Mouse (Mus musculus): ENCODE results near the gene Pla2r1. TPM values are rescaled to one million over a fixed set of nuclear protein-coding genes. Genes with fewer than 3 reads are reported as not detected.

Pla2r1 gene
- polyA plus RNA-seq, 1 experiment from 2014 or later, result 1.1 TPM

DNA sequence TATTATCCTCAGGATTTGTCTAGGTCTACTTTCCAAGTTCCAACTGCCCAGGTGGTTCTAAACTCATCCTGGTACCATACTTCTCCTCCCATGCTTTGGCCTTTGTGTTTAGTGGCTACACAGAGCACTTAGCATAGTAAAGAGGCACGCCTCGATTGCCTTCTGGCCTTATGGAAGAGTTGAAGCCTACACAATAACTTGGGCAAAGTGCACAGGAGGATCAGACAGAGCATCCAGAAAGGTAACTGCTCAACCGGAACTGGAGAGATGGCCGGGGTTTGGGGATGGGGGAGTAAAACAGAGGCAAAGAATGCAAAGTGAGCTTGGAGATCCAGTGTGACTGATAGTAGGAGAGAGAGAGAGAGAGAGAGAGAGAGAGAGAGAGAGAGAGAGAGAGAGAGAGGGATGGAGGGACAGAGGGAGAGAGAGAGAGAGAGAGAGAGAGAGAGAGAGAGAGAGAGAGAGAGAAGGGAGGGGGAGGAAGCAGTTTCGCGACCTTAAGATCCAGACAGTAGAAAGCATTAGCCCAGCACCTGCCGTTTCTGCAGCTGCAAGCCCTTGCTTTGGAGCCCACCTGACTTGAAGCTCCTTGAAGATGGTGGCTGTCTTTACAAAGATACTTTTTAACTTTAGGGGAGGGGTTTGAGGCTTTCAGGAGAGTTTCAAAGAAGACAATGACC is 168.9 kb downstream of the Pla2r1 start:
- DNase-seq (ENCODE audit: low spot score) (no peak), ATAC-seq (ENCODE audit: insufficient number of reproducible peaks, low FRiP score, low TSS enrichment, low read depth) (no peak)
- H3K4me2 ChIP-seq (ENCODE audit: low read depth, severe bottlenecking), result no peak overlapping the region
- 42% methylated on average over 7 of the region's 7 CpGs for WGBS
- H3K4me1 ChIP-seq (ENCODE audit: control insufficient read depth, insufficient read depth, low read length), result peaks cover 7% of the 10 kb centered on the region; the same call in 1 of the 2 replicates
- H3K27me3 ChIP-seq (ENCODE audit: control insufficient read depth, insufficient read depth, low read length), result no peaks in the 10 kb centered on the region
- no peak overlapping the region for H3K4me3 ChIP-seq (ENCODE audit: low read depth, low read length)
- H3K9ac ChIP-seq (ENCODE audit: low read length), result no peak overlapping the region
- H3K9me3 ChIP-seq (ENCODE audit: control insufficient read depth, low read length), result no peaks in the 10 kb centered on the region
- H3K36me3 ChIP-seq (ENCODE audit: control insufficient read depth, insufficient read depth, low read length), result no peaks in the 10 kb centered on the region
- H3K27ac ChIP-seq (replicated peaks; ENCODE audit: low read depth, low read length), result no peak overlapping the region

DNA sequence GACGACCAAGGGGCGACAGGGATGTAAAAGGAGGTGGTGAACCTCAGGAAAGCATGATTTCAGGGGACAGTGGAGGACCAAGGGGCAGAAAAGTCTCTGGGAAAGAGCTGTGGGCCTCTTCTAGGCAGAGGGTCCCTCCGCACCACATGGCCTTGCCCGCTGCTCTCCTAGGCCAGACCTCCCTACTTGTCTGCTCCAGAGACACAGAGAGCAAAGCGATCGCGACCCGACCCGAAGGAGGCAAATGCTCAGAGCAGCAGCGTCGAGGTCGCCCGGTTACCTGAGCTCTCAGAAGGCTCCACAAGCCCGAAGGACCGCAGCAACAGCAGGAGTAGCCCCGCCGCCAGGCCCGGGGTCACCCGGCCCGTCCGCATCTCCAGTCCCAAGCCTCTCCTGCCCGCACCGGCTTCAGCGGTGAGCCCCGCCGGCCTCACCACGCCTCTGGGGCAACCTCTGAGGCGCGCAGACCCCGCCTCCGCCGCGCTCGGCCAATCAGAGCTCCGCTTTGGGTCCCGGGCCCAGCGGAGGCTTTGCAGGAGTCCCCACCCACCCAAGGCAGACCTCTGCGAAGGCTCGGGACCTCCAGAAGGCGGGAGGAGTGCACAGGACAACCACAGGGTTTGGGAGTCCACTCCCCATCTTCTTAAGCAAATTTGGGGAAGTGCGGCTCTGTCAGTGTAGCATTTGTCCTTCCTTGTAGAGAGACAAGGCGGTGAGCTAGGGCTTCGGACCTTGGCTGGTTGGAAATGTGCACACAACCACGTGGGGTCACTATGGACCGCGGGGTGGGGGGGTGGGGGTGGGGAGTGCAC is 170.0 kb downstream of the Pla2r1 start, which contains the start of gene Ly75:
Gene Ly75, minus strand, starts transcription at position 446 of the 812 bp plus-strand sequence.
- peak within 1 kb of the TSS; percentile 73 for H3K9ac ChIP-seq (ENCODE audit: low read length)
- H3K4me3 ChIP-seq (ENCODE audit: low read depth, low read length), result peak within 1 kb of the TSS; percentile 54
- H3K27me3 ChIP-seq (ENCODE audit: control insufficient read depth, insufficient read depth, low read length), result no peaks in the 10 kb centered on the region
- H3K9me3 ChIP-seq (ENCODE audit: control insufficient read depth, low read length), result no peaks in the 10 kb centered on the region
- DNase-seq (ENCODE audit: low spot score) (peak; percentile 93), ATAC-seq (ENCODE audit: insufficient number of reproducible peaks, low FRiP score, low TSS enrichment, low read depth) (peak; percentile 96)
- peaks cover 7% of the 10 kb centered on the region; the same call in 1 of the 2 replicates for H3K4me1 ChIP-seq (ENCODE audit: control insufficient read depth, insufficient read depth, low read length)
- H3K36me3 ChIP-seq (ENCODE audit: control insufficient read depth, insufficient read depth, low read length), result no peaks in the 10 kb centered on the region
- WGBS, result under 1% methylated on average over 46 of the region's 46 CpGs
- peak within 1 kb of the TSS; percentile 79 for H3K4me2 ChIP-seq (ENCODE audit: low read depth, severe bottlenecking)
- H3K27ac ChIP-seq (replicated peaks; ENCODE audit: low read depth, low read length), result no peak within 1 kb of the TSS

DNA sequence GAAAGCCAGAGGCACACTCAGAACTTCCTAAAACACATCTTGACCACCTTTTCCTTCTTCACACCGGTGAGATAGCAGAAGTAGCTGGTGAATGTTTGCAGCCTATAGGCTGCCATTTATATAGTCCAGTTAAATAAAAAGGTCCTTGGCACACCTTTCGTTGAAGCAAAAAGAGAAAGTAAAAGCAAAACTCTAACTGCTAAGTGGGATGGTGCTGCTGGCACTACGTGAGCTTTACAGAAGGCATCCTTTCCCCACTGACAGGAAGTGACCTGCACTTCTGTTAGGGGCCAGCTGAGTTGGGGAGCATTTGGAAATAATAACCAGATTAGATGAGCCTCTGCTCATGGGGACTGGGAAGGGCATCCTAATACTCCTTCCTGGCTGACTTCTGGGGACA is 170.8 kb downstream of the Pla2r1 start:
- no peaks in the 10 kb centered on the region for H3K9me3 ChIP-seq (ENCODE audit: control insufficient read depth, low read length)
- H3K27ac ChIP-seq (replicated peaks; ENCODE audit: low read depth, low read length), result no peak overlapping the region
- 57% methylated on average over 3 of the region's 3 CpGs for WGBS
- H3K4me3 ChIP-seq (ENCODE audit: low read depth, low read length), result peak overlapping the region; percentile 54
- H3K36me3 ChIP-seq (ENCODE audit: control insufficient read depth, insufficient read depth, low read length), result no peaks in the 10 kb centered on the region
- H3K4me2 ChIP-seq (ENCODE audit: low read depth, severe bottlenecking), result peak overlapping the region; percentile 79
- peaks cover 7% of the 10 kb centered on the region; the same call in 1 of the 2 replicates for H3K4me1 ChIP-seq (ENCODE audit: control insufficient read depth, insufficient read depth, low read length)
- H3K27me3 ChIP-seq (ENCODE audit: control insufficient read depth, insufficient read depth, low read length), result no peaks in the 10 kb centered on the region
- ATAC-seq (ENCODE audit: insufficient number of reproducible peaks, low FRiP score, low TSS enrichment, low read depth) (no peak), DNase-seq (ENCODE audit: low spot score) (no peak)
- no peak overlapping the region for H3K9ac ChIP-seq (ENCODE audit: low read length)

DNA sequence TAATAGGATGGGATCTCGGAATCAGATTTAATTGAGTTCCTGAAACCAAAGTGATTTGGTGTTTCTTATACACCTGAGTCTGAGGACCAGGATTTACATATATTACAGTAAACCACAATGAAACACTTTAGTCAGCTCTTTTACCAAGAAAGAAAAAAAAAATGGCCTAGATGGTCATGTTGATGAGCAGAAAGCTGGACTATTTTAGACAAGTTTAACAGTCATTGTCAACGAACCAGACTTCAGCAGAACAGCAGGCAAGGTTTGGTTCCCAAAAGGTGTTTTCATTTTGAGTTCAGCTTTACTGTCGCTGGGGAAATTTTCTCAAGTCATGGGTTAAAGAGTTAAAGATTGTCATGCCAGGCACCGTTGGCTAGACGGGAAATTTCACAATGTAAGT is 175.8 kb downstream of the Pla2r1 start:
- DNase-seq (ENCODE audit: low spot score) (no peak), ATAC-seq (ENCODE audit: insufficient number of reproducible peaks, low FRiP score, low TSS enrichment, low read depth) (no peak)
- WGBS, result 88% methylated on average over 5 of the region's 5 CpGs
- H3K27ac ChIP-seq (replicated peaks; ENCODE audit: low read depth, low read length), result no peak overlapping the region
- no peaks in the 10 kb centered on the region for H3K27me3 ChIP-seq (ENCODE audit: control insufficient read depth, insufficient read depth, low read length)
- no peak overlapping the region for H3K4me3 ChIP-seq (ENCODE audit: low read depth, low read length)
- H3K4me1 ChIP-seq (ENCODE audit: control insufficient read depth, insufficient read depth, low read length), result peaks cover 1% of the 10 kb centered on the region; the same call in 1 of the 2 replicates
- no peaks in the 10 kb centered on the region for H3K36me3 ChIP-seq (ENCODE audit: control insufficient read depth, insufficient read depth, low read length)
- no peak overlapping the region for H3K9ac ChIP-seq (ENCODE audit: low read length)
- H3K4me2 ChIP-seq (ENCODE audit: low read depth, severe bottlenecking), result no peak overlapping the region
- H3K9me3 ChIP-seq (ENCODE audit: control insufficient read depth, low read length), result no peaks in the 10 kb centered on the region

DNA sequence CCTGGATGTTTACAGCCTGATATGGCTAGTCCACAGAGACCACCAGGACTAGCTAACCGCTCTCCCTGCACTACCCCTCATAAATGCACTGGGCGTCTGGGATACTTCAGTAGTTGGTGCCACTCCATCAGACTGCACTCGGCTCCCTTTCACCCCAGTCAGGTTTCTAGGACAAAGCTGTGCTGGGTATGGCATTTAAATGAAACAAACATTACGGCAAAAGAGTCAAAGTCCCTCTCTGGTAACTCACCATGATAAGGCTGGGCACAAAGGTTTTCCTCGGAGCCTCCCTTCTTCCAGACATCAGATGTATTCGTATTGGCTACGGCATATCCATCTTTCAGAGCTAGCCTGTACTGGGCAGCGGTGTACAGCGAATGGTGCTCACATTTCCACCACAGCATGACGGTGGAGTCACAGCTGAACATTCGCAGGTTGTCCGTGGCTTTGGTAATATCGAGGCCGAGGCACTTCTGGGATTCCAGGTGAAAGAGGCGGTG is 177.4 kb downstream of the Pla2r1 start:
- H3K4me2 ChIP-seq (ENCODE audit: low read depth, severe bottlenecking), result no peak overlapping the region

DNA sequence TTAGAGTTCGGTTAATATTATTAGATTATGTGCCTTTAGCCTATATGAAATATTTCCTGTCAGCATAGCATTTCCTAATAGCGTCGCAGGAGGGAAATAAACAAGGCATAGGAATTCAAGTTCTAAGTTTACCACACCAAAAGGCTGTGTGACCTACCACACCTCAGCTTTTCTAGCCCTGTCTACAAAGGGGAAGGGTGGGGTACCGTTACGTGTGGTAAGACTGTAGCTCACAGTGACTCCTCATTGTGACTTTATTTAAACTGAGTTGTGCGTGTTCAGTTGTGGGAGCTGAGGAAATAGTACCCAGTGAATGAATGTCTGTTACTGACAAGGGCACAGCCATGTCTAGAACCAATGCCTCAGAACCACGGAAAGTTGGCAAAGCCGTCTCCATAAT is 178.0 kb downstream of the Pla2r1 start:
- Histone ChIP-seq H3K9me3 (ENCODE audit: control insufficient read depth, low read length) (no peaks in the 10 kb centered on the region), H3K36me3 (ENCODE audit: control insufficient read depth, insufficient read depth, low read length) (no peaks in the 10 kb centered on the region), H3K27ac (replicated peaks; ENCODE audit: low read depth, low read length) (no peak overlapping the region), H3K4me3 (ENCODE audit: low read depth, low read length) (no peak overlapping the region), H3K4me1 (ENCODE audit: control insufficient read depth, insufficient read depth, low read length) (no peaks in the 10 kb centered on the region), H3K4me2 (ENCODE audit: low read depth, severe bottlenecking) (no peak overlapping the region), H3K9ac (ENCODE audit: low read length) (no peak overlapping the region), H3K27me3 (ENCODE audit: control insufficient read depth, insufficient read depth, low read length) (no peaks in the 10 kb centered on the region)
- DNase-seq (ENCODE audit: low spot score) (no peak), ATAC-seq (ENCODE audit: insufficient number of reproducible peaks, low FRiP score, low TSS enrichment, low read depth) (no peak)
- WGBS, result 93% methylated on average over 8 of the region's 8 CpGs

More for the DNA sequence above, 177.4 kb downstream of the Pla2r1 start:
- no peaks in the 10 kb centered on the region for H3K36me3 ChIP-seq (ENCODE audit: control insufficient read depth, insufficient read depth, low read length)
- no peak overlapping the region for H3K4me3 ChIP-seq (ENCODE audit: low read depth, low read length)
- 91% methylated on average over 15 of the region's 15 CpGs for WGBS
- no peak for DNase-seq (ENCODE audit: low spot score)
- ATAC-seq (ENCODE audit: insufficient number of reproducible peaks, low FRiP score, low TSS enrichment, low read depth), result no peak
- H3K27me3 ChIP-seq (ENCODE audit: control insufficient read depth, insufficient read depth, low read length), result no peaks in the 10 kb centered on the region
- H3K27ac ChIP-seq (replicated peaks; ENCODE audit: low read depth, low read length), result no peak overlapping the region
- H3K9me3 ChIP-seq (ENCODE audit: control insufficient read depth, low read length), result no peaks in the 10 kb centered on the region
- no peak overlapping the region for H3K9ac ChIP-seq (ENCODE audit: low read length)
- no peaks in the 10 kb centered on the region for H3K4me1 ChIP-seq (ENCODE audit: control insufficient read depth, insufficient read depth, low read length)

DNA sequence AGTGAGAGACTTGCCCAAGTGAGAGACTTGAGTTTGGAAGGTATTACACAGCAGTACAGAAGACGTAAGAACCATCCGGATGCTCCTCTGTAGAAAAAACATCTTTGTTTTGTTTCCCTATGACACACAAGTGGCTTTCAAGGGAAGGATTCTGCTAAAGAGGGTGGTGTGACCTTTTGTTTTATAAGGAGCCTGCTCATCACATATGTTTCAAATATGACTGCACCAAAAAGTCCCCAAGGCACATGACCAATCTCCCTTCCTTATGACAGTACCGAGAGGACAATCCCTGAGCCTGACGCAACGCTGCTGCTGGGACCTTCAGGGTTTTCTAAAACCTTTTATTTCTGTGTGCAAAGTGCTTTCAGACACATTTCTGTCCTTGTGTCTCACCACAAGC is 182.9 kb downstream of the Pla2r1 start:
- DNase-seq (ENCODE audit: low spot score) (no peak), ATAC-seq (ENCODE audit: insufficient number of reproducible peaks, low FRiP score, low TSS enrichment, low read depth) (no peak)
- Histone ChIP-seq H3K36me3 (ENCODE audit: control insufficient read depth, insufficient read depth, low read length) (no peaks in the 10 kb centered on the region), H3K4me1 (ENCODE audit: control insufficient read depth, insufficient read depth, low read length) (no peaks in the 10 kb centered on the region), H3K9me3 (ENCODE audit: control insufficient read depth, low read length) (no peaks in the 10 kb centered on the region), H3K27ac (replicated peaks; ENCODE audit: low read depth, low read length) (no peak overlapping the region), H3K27me3 (ENCODE audit: control insufficient read depth, insufficient read depth, low read length) (no peaks in the 10 kb centered on the region), H3K4me2 (ENCODE audit: low read depth, severe bottlenecking) (no peak overlapping the region), H3K4me3 (ENCODE audit: low read depth, low read length) (no peak overlapping the region), H3K9ac (ENCODE audit: low read length) (no peak overlapping the region)
- 95% methylated on average over 5 of the region's 5 CpGs for WGBS

DNA sequence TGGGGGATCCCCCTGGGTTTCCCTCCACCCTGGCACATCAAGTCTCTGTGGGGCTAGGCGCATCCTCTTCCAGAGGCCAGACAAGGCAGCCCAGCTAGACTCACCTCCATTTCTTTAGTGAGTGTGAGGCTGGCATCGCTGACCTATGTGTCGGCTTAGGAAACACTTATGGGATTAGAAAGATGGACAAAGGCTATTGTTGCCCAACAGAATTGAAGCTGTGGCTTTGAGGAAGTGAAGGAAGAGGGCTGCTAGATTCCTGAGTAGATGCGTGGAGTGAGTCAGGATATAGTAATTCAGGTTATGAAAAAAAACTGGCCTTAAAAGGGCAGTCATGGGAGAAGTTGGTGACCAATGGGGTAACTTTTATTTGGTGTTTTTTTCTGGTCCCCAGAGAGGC is 183.7 kb downstream of the Pla2r1 start:
- Histone ChIP-seq H3K4me3 (ENCODE audit: low read depth, low read length) (no peak overlapping the region), H3K36me3 (ENCODE audit: control insufficient read depth, insufficient read depth, low read length) (no peaks in the 10 kb centered on the region), H3K27ac (replicated peaks; ENCODE audit: low read depth, low read length) (no peak overlapping the region), H3K9me3 (ENCODE audit: control insufficient read depth, low read length) (no peaks in the 10 kb centered on the region), H3K27me3 (ENCODE audit: control insufficient read depth, insufficient read depth, low read length) (no peaks in the 10 kb centered on the region), H3K4me1 (ENCODE audit: control insufficient read depth, insufficient read depth, low read length) (no peaks in the 10 kb centered on the region), H3K9ac (ENCODE audit: low read length) (no peak overlapping the region), H3K4me2 (ENCODE audit: low read depth, severe bottlenecking) (no peak overlapping the region)
- ATAC-seq (ENCODE audit: insufficient number of reproducible peaks, low FRiP score, low TSS enrichment, low read depth) (no peak), DNase-seq (ENCODE audit: low spot score) (no peak)
- 92% methylated on average over 4 of the region's 4 CpGs for WGBS
